Mouse (Mus musculus) gastrocnemius, adult 2 months (tissue): ENCODE results near the gene Csnk2a2. TPM values are rescaled to one million over a fixed set of nuclear protein-coding genes. Genes with fewer than 3 reads are reported as not detected.

Experiments
- DNase-seq: peaks from one replicate; pipeline ENCODE4 v3.0.0; 2022
- H3K27ac ChIP-seq: fragments of 200-600 bp; 2 replicates; pipeline ENCODE4 v1.8.1; 2022; ENCODE audit warnings: mild to moderate bottlenecking
- H3K4me3 ChIP-seq: fragments of 200-600 bp; 2 replicates; pipeline ENCODE4 v1.8.1; 2022; ENCODE audit warnings: mild to moderate bottlenecking, moderate library complexity
- CTCF ChIP-seq: fragments of 200-600 bp; IDR thresholded peaks from 2 replicates; pipeline ENCODE4 v1.8.1; 2022; ENCODE audit warnings: antibody characterized with exemption, mild to moderate bottlenecking, moderate library complexity
- intact Hi-C: fragments of 180-260 bp; cut with DNase I; formaldehyde crosslinking; loops from one replicate; pipeline ENCODE4 v1.15.1; 2025
- total RNA-seq, 2 experiments: library from RNA; stranded (reverse); gene quantifications; 2 replicates each; pipeline ENCODE4 v1.2.3; 2021

Csnk2a2 gene
- total RNA-seq, 2 experiments from 2014 or later = 23.1 to 23.7 TPM

DNA sequence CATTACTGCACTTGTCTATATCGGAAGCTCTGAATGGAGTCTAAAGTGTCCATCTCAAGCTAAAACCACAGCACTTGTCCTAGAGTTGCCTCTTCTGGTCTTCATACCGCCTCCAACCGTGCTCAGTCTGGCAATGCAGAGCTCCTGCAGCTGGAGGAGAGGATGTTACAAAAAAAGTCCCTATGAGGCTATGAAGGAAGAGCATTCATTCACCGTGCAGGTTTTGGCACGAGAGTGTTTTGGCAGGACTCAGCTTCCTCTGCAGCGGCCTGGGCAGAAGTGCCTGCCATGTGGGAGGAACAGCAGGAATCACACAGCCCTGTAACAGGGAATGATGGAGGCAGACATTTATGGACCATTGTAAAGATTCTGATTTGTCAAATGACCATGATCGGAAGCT lies 12.6 kb upstream of the Csnk2a2 start:
- no peak for TF ChIP-seq CTCF
- Histone ChIP-seq H3K27ac (no peak overlapping the region), H3K4me3 (no peak overlapping the region)
- no peak for DNase-seq
- intact Hi-C loops = no loop called here

DNA sequence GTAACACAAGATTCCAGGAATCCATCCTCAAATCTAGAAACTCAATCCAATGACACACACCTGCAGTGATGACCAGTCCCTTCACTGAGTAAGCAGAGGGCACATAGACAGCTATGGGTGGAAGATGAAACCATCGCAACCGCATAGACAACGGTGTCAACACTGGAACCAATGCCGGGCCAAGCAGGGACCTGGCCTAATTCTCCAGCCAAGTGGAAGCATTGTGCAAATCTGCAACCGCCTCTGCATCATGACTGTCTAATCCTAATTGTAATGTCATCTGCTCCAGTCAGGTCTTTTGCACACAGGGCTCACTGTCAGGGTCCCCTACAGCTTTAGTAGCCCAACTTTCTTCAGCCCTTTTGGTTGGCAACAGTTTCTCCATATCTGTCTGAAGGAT lies 10.6 kb upstream of the Csnk2a2 start:
- no peak overlapping the region for H3K27ac ChIP-seq
- H3K4me3 ChIP-seq = no peak overlapping the region
- TF ChIP-seq CTCF = no peak
- no peak for DNase-seq
- intact Hi-C loops = no loop called here

DNA sequence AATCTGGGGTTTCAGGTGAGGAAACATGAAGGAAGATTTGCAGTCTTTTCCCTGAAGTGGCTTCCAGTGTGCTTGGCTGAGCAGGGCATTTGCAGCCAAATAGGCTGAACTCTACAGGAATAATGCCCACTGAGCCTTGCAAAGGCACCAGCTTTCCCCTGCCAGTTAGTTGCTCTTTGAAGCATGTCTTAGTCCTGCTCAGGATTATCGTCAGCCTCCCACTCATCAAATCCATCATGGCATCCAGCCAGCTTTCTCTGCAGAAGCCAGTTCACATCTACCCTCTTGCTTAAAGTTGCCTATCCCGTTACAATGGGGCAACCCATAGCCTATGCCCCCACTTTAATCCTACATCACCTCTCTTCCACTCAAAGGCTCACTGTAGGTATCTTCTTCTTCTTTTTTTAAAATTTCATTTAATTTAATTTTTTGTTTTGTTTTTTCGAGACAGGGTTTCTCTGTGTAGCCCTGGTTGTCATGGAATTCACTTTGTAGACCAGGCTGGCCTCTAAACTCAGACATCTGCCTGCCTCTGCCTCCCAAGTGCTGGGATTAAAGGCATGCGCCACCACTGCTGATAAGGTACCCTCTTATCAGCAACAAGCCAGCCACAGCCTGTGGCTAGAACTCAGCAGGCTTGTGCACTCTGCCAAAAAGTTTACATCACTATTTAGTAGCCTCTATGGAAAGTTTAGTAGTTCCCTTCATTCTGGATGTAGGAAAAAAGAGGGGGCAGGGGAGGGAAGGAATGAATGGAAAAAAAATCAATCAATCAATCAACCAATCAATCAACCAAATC lies 9.6 kb upstream of the Csnk2a2 start:
- intact Hi-C loops = no loop called here
- no peak overlapping the region for H3K4me3 ChIP-seq
- TF ChIP-seq CTCF = no peak
- DNase-seq = no peak
- no peak overlapping the region for H3K27ac ChIP-seq

DNA sequence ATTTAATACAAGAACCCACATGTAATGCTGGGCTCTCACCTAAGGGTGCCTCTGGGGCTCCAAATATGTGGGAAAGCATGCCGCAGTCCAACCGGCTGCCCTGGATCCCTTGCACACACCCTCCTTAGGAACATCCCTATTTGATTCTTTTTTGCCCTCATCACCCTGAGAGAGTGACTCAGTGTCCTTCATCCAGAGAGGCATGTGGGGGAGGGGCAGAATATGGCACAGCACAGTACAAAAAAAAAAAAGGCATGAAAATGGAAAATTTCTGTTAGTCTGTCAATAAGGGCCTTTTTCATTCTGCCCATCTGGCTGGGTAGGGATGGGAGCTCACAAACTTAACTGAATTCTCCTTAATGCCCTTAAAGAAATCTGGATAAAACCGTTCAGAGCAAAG lies 8.0 kb upstream of the Csnk2a2 start:
- no peak for DNase-seq
- intact Hi-C loops = no loop called here
- no peak for TF ChIP-seq CTCF
- H3K27ac ChIP-seq = no peak overlapping the region
- no peak overlapping the region for H3K4me3 ChIP-seq

GRCm38 (mm10) chr8:95496420-95496819 lies 6.6 kb upstream of the Csnk2a2 start:
- intact Hi-C loops = no loop called here

DNA sequence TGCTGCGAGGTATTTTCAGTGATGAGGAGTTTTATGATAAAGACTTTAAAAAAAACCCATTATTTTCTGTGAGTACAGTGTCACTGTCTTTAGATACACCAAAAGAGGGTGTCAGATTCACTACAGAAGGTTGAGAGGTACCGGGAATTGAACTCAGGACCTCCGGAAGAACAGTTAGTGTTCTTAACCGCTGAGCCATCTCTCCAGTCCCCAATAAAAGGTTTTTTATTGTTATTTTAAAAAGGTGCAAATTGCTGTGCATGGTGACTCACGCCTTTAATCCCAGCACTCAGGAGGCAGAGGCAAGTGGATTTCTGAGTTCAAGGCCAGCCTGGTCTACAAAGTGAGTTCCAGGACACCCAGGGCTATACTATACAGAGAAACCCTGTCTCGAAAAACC lies 5.6 kb upstream of the Csnk2a2 start:
- no peak for DNase-seq
- Histone ChIP-seq H3K4me3 (no peak overlapping the region), H3K27ac (no peak overlapping the region)
- no peak for TF ChIP-seq CTCF
- intact Hi-C loops = no loop called here

More at GRCm38 (mm10) chr8:95496420-95496819, 6.6 kb upstream of the Csnk2a2 start:
- DNase-seq = no peak
- H3K4me3 ChIP-seq = no peak overlapping the region
- TF ChIP-seq CTCF = no peak
- H3K27ac ChIP-seq = no peak overlapping the region

GRCm38 (mm10) chr8:95492057-95492456 lies 2.2 kb upstream of the Csnk2a2 start:
- DNase-seq = no peak
- intact Hi-C loops = no loop called here
- TF ChIP-seq CTCF = no peak

GRCm38 (mm10) chr8:95488698-95489332 lies 1.0 kb downstream of the Csnk2a2 start:
- TF ChIP-seq CTCF = peak; percentile 98
- H3K27ac ChIP-seq = peak overlapping the region; percentile 75
- DNase-seq = peak; percentile 93
- H3K4me3 ChIP-seq = peak overlapping the region; percentile 87
- intact Hi-C loops = loop anchor here (5.0 to 10.0 kb wide), 2 partner anchors 142 to 236 kb away; no protein-coding TSS in a partner anchor

More at GRCm38 (mm10) chr8:95492057-95492456, 2.2 kb upstream of the Csnk2a2 start:
- H3K27ac ChIP-seq = no peak overlapping the region
- H3K4me3 ChIP-seq = no peak overlapping the region

GRCm38 (mm10) chr8:95487800-95488697 lies 1.8 kb downstream of the Csnk2a2 start:
- peak; percentile 26 for DNase-seq
- Histone ChIP-seq H3K27ac (peak overlapping the region; percentile 75), H3K4me3 (peak overlapping the region; percentile 87)
- TF ChIP-seq CTCF = no peak
- intact Hi-C loops = loop anchor here (5.0 to 10.0 kb wide), 2 partner anchors 141 to 237 kb away; no protein-coding TSS in a partner anchor

DNA sequence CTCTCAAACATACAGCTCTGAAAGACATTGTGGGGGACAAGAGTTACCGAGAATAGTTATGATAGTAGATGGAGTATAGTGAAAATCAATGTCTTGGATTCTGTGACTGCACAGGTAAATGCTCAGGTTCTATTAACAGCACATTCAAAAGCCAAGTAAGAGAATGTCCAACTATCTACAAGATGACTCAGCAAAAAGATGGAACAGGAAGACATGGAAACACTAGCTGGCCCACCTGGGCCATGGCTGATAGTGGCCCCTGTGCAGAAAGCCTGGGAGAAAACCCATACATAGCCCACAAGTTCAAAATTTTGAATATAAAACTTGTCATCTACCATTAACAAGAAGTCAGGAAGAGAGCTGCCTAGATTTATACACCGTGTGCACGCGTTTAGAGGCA lies 19.8 kb downstream of the Csnk2a2 start:
- Histone ChIP-seq H3K27ac (no peak overlapping the region), H3K4me3 (no peak overlapping the region)
- intact Hi-C loops = no loop called here
- TF ChIP-seq CTCF = no peak
- DNase-seq = no peak

DNA sequence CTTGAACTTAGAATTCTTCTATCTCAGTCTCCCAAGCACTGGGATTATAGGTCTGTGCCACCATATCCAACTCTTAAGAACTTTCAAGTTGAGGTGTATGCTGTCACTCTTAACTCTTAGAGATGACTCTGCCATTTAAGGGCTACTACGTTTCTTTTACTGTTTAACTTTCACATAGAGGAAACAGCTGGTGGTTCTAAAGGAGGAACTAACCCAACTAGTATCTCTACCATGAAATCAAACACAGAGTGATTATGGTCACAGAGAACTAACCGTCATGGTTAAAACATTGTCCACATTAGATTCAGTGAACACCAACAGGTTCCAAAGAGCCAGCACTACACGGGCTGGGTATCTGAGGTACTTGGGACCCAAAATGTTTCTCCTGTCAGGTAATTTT lies 20.8 kb downstream of the Csnk2a2 start:
- intact Hi-C loops = no loop called here
- no peak overlapping the region for H3K27ac ChIP-seq
- no peak for TF ChIP-seq CTCF
- no peak overlapping the region for H3K4me3 ChIP-seq
- no peak for DNase-seq

- Histone ChIP-seq H3K27ac (no peak overlapping the region), H3K4me3 (no peak overlapping the region)
- DNase-seq = peak; percentile 27
- intact Hi-C loops = no loop called here
- TF ChIP-seq CTCF = no peak
These were observed 23.3 kb downstream of the Csnk2a2 start for GRCm38 (mm10) chr8:95466543-95466942.
